Mouse (Mus musculus) myocyte (in vitro differentiated cells): ENCODE results near the gene Atrnl1.

Experiments used
- CEBPB ChIP-seq: IDR thresholded peaks from 2 replicates; pipeline ENCODE4 v1.6.1; 2011; ENCODE audit warnings: mild to moderate bottlenecking, moderate library complexity; ENCODE audit not compliant: poor library complexity, insufficient read depth, severe bottlenecking
- E2F4 ChIP-seq: IDR thresholded peaks from one replicate; pipeline ENCODE4 v1.6.1; 2011; ENCODE audit warnings: mild to moderate bottlenecking, control low read depth, moderate library complexity; ENCODE audit not compliant: insufficient read depth
- MAX ChIP-seq: IDR thresholded peaks from one replicate; pipeline ENCODE4 v1.6.1; 2011; ENCODE audit warnings: low read depth, mild to moderate bottlenecking, control low read depth
- MYOD1 ChIP-seq, 3 experiments: IDR thresholded peaks; one replicate each; pipeline ENCODE4 v1.6.1; 2011; ENCODE audit warnings: control low read depth in 2 of 3, low read depth in 2 of 3, mild to moderate bottlenecking in 2 of 3, moderate library complexity in 1 of 3; ENCODE audit not compliant: insufficient read length in 2 of 3, control insufficient read depth in 1 of 3
- MYOG ChIP-seq, 3 experiments: IDR thresholded peaks; one replicate each; pipeline ENCODE4 v1.6.1; 2011; ENCODE audit warnings: control low read depth in 2 of 3, low read depth in 2 of 3, mild to moderate bottlenecking in 2 of 3; ENCODE audit not compliant: insufficient read length in 2 of 3, control insufficient read depth in 1 of 3, insufficient read depth in 1 of 3
- POLR2A ChIP-seq: IDR thresholded peaks from one replicate; pipeline ENCODE4 v1.6.1; 2011; ENCODE audit warnings: low read depth, mild to moderate bottlenecking, control low read depth, moderate library complexity; ENCODE audit not compliant: insufficient read length
- POLR2AphosphoS2 ChIP-seq: IDR thresholded peaks from one replicate; pipeline ENCODE4 v1.6.1; 2011; ENCODE audit warnings: low read depth, control low read depth; ENCODE audit not compliant: insufficient read length
- SRF ChIP-seq: IDR thresholded peaks from one replicate; pipeline ENCODE4 v1.6.1; 2011; ENCODE audit warnings: low read depth; ENCODE audit not compliant: control insufficient read depth, insufficient read length
- TCF12 ChIP-seq: IDR thresholded peaks from one replicate; pipeline ENCODE4 v1.6.1; 2011; ENCODE audit warnings: mild to moderate bottlenecking, control low read depth; ENCODE audit not compliant: poor library complexity, insufficient read depth, severe bottlenecking

GRCm38 (mm10) chr19:57615972-57616621 is 5.3 kb downstream of the Atrnl1 start:
- TF ChIP-seq POLR2A (no peak), MYOD1 (IDR thresholded peaks at IDR 0.05; ENCODE audit: control insufficient read depth in 1 of 3, insufficient read length in 2 of 3, low read depth in 2 of 3) (no peak), MAX (no peak), TCF12 (no peak), POLR2AphosphoS2 (no peak), MYOG (IDR thresholded peaks at IDR 0.05; ENCODE audit: control insufficient read depth in 1 of 3, insufficient read depth in 1 of 3, insufficient read length in 2 of 3, low read depth in 2 of 3) (no peak), CEBPB (no peak), E2F4 (no peak), SRF (no peak)
